Mouse (Mus musculus) embryo, embryonic 10 days (tissue): ENCODE data around the gene Isy1.

Experiments
- DNase-seq: peaks from one replicate; pipeline ENCODE4 v3.0.0-alpha.2; 2015; ENCODE audit warnings: low spot score

Gene Isy1

DNA sequence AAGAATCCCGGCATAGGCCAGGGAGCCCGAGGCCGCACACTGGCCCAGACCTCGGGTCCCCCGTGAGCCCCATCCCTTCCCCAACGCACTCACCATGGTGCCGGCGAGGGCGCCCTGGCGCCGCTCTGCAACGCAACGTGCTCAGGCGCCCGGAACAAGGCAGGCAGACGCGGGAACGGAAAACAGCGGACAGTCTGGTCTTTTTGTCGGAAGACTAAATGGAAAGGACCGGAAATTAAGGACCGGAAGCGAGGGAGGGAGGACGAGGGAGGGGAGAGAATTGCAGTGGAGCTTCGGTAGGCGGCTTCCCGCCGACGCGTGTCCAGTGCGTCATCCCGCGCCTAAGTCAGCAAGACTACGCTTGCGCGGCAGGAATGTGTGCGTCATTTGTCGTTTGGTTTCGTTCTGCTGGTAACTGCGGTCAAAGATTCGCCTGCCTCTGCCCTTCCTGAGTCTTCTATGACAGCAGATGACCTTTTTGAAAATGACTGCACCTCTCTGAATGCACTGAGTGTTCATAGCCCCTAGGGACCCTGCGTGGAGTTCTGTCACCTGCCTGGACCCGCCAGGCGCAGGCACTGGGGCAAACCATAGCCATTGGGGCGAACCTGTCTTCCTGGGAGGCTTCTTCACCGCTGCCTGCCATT, at the start of gene Isy1:
TSS of gene Isy1 (minus strand) at position 248 of the 647 bp plus-strand sequence.
- DNase-seq: peak; percentile 98

DNA sequence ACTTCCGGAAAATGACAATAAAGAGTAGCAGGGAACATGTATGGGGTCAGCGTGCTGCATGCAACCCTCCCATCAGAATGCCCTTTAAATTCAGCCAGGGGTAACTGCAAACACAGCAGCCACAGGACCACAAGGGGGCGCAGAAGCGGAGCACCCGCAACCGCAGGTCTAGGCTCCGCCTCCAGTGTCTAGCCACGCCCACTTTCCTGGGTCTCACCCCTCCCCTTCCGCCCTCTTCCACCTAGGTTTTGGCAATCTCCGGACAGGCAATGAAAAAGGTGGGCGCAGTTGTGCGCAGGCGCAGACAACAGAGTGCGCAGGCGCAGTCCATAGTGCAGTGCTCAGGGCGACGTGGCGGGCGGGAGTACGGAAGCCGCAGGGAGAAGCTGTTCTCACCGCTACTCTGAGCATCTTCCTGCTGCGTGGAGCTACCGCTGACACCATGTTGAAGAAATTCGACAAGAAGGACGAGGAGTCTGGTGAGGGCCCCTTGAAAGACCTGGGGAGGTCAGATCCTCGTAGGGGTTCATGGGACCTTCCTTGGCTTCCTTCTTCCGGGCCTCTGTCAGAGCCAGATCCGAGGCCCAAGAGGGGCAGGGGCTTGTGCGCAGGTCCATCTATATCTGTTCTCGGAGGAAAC, 49.1 kb upstream of the Isy1 start, which contains the start of gene Copg1:
TSS of gene Copg1 (plus strand) at position 221 of the 640 bp plus-strand sequence.
- peak; percentile 100 for DNase-seq

DNA sequence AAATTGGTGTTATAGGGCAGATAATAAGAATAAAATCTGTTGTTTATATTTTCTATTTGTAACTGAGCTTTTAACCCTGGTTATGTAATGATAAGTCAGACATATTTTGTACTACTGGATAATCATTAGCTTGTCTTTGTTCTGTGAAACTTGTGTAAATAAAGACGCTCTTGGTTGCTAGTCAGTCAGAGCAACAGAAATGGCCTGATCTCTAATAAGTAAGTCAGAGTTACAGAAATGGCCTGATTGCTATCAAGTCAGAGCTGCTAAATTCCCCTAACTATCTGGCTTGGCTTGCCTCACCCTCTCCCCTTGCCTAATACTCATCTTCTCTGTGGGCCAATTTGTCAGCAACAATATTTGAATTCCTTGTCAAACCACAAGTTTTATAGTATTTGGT, 48.1 kb upstream of the Isy1 start:
- no peak for DNase-seq

DNA sequence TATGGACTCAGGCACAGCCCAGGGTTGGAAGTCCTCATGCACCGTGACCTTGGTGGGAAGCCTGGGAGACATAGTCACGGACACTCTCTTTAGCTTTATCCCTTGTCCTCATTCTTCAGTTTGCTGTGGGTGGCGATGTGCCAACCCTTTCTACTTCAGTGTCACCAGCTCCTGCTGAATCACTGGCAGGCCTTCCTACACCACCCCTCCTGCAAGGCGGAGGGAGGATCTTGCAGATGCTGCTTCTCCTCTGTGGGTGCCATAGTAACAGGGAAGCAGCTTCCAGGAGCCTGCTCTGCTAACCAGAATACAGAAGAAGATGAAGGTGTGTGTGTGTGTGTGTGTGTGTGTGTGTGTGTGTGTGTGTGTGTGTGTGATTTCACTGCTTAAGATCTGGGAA, 44.2 kb upstream of the Isy1 start:
- no peak for DNase-seq

DNA sequence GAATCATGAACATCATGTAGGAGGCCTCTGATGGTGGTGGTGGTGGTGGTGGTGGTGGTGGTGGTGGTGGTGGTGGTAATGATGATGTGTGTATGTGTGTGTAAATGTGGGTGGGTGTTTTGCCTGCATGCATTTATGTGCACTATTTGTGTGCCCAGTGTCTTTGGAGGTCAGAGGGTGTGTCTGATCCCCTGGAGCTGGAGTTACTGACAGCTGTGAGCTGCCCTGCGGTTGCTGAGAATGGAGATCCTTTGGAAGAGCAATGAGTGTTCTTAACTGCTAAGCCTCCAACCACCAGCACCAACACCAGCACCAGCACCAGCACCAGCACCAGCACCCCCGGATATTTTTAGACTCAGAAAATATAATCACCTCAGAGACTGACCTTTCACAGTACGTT, 43.6 kb upstream of the Isy1 start:
- no peak for DNase-seq

DNA sequence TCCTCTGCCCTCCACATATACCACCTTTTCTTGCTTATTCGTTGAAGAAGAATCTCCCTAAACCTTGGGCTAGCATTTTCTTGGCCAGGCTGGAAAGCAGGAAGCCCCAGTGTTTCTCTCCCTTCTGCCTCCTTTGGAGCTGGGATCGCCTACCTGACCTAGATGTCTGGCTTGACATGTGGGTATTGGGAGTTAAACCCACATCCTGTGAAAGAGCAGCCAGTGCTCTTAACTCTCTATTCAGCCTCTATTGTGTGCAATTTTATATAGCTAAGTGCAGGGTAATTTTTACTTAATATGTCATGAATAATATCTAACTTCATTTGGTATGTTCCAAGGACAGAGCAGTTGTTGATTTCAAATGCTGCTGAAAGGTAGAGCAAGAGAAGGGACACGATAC, 41.0 kb upstream of the Isy1 start:
- no peak for DNase-seq

DNA sequence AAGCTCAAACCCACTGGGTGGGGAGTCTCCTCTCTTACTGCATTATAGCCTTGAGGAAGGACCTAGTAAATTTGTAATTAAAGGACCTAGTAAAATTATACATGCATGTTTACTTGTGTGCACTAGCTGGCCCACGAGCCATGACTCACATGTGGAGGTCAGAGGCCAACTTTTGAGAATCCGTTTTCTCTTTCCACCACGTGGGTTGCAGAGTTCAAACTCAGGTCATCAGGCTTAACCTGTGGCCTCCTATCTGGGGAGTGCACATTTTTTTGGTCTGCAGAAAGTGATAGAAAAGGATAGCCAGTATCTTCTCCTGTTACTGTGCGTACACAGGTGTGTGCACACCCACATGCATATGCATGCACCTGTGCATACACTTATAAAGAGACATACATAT, 40.4 kb upstream of the Isy1 start:
- peak; percentile 26 for DNase-seq

DNA sequence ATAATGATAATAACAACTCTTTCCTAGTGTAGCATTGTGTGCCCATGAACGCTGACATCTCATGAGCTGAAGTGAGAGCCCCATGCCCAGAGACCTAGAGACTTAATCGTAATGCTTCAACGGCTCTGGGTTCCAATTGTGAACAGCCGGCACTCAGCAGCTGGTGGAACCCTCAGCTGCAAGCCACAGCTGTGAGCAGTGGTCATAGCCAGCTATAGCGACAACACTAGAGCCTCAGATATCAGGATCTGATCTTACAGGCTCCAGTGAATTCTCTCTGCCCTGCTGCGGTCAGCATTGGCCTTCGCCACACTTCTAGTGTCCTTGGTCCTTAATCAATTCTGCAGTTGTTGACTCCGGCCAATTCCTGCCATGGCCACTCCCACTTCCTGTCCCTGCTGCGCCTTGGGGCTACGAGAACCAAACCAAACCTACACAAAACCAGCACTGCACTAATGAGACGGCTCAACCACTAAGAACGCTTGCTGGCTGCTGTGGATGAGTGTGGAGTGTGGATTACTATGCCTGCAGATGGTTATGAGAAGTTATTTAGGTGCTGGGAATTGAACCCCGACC, 37.6 kb upstream of the Isy1 start:
- peak; percentile 25 for DNase-seq

DNA sequence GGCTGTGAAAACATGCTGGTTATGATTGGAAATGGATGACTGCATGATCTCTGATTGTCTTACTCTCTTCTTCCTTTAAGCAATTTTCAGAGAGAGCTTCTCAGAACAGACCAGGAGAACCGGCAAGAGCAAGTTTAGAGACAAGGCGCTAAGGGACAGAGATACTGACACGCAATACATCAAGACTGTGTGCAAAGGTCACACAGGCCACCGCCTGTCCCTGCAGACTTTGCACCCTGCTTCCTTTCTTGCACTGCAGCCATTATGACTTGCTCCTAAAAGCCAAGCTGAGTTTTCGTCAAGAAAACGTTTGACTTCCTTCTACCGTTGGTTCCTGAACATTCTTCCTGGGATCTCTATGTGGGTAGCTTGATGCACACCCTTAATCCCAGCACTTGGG, 37.0 kb upstream of the Isy1 start:
- DNase-seq: no peak

DNA sequence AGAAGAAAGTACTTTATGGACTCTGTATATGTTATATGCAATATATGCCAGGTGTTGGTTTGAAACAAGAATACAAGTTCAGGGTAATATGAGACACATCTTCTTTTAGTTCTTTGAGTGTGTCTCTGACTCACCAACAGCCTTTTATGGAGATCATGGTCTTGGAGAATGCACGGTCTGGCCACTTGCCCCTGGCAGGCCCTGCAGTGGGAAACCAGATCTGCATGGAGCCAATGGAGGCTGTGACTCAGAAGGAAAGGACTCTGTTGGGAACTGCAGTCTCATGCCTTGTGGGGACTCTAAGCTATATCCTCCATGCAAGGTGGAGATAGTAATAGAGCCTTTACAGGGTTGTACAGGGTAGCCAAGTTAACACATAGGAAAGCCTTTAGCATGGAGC, 36.5 kb upstream of the Isy1 start:
- no peak for DNase-seq

DNA sequence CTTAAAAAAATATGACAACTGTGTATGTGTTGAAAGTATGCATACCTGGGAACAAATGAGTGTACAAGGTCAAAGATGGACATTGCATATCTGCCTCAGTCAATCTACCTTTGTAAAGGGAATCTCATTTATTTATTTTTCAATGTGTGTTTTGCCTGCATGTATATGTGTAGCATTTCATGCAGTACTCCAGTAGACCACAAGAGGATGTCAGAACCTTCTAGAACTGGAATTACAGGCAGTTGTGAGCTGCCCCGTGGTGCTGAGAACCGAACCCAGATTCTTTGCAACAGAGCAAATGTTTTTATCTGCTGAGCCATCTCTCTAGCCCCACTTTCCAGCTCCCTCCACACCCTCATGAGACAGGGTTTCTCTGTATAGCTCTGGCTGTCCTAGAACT, 35.4 kb upstream of the Isy1 start:
- no peak for DNase-seq

DNA sequence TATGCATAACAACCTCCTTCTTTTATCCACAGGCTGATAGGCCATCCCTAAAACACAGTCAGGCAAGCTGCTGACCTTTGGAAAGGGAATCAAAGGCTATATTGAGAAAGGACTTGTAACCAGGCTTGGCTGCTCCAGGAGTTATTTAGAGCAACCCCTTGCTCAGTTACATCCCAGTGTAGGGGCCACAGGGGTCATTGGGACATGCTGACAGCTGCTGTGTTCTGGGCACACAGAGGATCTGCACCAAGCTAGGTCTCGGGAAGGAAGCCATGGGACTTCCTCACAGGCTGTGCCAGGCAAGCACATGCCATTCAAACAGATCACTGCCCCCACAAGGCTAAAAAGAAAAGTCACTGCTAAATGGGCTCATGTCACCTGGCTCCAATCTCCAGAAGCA, 34.5 kb upstream of the Isy1 start:
- DNase-seq: no peak

DNA sequence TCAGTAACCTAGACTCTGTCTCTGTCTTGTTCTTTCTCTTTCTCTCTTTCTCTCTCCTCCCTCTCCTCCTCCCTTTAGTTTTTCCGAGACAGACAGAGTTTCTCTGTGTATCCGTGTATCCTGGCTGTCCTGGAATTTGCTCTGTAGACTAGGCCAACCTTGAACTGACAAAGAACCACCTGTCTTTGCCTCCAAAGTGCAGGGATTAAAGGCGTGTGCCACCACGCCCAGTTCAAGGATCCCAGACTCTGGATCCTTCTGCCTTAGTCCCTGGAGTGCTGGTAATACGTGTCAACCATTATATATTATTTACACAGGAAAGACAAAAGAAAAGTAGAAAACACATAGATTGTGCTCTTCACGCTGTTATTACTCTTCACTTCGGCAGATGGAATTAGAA, 32.6 kb upstream of the Isy1 start:
- DNase-seq: no peak

DNA sequence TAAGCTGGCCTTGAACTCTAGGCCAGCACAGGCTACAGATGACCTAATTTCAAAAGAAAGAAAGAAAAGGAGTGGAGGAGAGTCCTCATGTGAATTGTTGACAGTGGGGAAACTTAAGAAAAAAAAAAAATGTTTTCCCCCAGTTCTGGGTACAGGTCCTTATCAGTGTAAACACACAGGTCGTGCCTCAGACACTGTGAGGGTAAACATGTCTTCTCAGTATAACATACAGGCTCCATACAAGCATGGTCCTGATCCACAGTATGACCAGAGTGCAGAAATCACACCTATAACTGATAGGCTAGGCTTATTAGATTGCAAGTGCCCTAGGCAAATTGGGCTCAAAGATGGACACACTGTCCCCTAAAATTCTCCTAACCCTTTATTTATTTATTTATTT, 31.8 kb upstream of the Isy1 start:
- DNase-seq: no peak

DNA sequence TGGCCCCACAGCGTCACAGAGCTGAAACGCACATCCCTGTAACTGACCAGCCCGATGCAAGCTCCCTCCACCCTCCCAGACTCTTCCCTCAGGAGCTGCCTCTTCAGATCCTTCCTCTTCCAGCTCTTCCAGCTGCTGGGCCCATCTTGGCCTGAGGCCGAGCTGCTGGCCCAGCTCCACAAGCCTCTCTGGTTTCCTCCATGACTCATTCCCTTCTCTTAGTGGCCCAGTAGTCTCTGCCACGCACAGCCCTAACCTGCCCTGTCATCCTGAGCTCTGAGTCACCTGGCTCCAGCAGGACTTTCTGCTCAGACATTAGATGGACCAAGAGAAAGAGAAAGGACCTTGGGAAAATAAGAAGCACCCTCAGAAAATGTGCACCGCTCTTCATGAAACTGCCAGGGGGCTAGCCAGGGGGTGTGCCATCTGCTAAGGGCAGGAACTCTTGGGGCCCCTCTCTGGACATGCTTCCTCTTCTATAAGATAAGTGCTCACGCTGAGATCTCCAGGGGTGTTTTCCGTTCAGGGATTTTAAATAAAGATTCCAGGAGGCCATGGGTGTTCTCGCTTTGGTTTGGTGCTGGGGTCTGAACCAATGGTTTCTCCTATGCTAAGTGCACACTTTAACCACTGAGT, 30.4 kb upstream of the Isy1 start:
- no peak for DNase-seq

DNA sequence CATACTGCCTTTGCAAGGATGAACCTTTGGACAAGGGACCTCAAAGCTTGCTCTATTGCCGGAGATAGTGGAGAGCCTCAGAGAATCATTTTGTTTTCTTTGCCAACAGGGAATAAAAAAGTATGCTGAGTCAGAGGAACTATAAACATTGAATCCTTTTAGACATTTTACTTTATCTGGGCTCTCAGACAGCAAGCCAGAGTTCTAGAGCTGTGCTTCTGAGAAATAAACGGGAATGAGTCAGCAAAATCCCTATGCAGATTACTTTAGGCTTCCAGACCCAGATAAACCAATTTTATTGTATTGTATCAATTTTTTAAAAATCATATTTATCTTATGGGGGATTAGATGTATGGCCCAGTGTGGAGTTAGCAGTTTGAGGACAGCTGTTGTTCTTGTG, 28.7 kb upstream of the Isy1 start:
- no peak for DNase-seq

DNA sequence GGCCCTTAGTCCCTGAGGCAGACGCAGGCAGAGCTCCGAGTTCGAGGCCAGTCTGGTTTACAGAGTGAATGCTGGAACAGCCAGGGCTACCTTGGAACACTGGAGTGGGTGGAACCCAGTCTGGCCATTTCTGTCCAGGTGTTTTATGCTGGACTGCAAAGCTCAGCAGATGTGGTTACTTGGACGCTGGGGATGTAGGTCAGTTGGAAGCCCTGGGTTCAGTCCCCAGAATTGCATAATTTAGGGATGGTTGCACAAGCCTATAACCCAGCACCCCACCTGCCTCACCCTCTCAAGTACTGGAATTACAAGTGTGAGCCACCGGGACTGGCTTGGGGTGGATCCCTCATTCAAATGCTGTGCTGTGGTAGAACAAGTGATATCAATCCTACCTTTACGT, 27.6 kb upstream of the Isy1 start:
- no peak for DNase-seq

DNA sequence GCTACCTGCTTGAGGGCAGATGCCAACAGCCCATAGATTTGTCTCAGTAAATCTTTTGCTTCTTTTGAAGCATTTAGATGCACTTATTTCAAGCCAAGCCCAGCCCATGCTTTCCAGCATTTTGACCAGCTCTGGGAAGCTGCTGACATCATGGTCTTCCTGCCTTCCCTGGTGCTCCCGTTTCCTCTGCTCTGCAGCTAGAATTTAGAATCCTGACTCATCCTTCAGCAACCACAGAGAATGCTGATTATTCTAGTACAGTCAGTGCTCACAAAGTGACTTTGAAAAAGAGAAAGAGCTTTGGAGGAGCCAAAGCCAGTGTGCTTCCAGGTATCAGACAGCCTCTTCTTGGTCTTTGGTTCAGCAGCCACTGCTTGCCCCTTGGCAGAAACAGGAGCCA, 18.5 kb upstream of the Isy1 start:
- DNase-seq: no peak

DNA sequence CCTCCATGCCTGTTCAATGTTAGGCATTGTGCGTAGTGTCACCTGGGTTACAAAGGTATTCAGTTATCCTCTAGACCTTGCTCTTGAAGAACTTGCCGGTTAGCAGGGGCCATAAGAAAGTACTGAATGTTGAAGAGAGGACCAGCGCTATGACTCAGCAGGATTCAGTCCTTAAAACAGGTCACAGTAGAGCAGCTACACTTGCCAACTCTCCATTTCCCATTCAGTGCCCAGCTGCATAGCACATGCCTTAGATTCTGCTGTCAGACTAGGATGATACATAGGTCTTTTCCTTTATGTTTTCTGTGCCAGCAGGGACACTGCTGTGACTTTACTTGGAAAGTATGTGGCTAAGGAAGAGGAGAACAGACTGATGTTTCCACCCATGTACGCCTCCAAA, 14.8 kb upstream of the Isy1 start:
- no peak for DNase-seq

DNA sequence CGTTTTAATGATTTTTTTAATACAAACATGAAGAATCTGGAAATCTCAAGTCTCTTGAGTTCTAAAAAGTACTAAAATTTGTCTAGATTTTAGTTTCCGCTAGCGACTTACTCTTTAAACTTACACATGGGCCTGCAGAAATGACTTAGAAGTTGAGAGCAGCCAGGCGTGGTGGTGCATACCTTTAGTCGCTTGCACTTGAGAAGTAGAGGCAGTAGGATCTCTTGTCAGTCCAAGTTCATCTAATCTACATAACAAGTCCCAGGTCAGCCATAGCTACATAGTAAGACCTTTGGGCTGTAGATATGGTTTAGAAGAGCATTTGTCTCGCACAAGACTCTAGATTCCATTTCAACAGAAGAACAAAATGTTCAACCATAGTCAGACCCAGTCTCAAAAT, 13.3 kb upstream of the Isy1 start:
- DNase-seq: no peak

DNA sequence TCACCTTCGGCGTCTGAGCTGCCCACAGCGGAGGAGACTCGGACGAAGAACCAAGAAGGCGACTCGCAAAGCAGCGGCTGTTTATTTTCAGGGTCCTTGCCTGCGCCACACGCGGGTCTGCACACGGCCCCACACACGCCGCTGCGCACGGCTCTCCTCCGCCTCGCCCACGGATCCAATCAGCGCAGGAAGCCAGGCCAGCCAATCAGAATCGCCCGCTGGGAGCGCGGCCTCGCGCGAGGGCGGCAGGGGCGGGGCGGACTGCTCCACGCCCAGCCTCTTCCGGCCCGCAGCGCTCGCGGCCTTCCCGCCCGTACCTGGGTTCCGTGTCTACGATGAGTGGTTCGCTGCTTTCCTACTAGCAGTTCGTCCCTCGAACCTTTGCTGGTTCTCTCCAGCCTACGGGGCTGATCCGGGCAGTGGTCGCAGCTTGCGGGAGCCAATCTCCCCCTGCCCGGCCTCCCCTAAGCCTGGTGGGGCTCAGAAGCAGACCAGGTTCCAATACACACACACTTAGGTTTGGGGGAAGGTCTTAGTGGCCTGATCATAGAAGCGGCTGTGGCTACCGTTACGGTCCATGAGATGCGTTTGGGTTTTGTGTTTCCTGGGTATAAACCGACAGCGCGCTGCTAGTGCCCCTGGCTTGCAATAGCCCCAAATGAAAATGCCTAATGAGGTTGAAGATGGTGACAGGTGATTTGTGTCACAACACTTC, 12.5 kb upstream of the Isy1 start, which contains the start of gene Cnbp:
TSS of gene Cnbp (minus strand) at position 207 of the 715 bp plus-strand sequence.
- DNase-seq: peak; percentile 98

DNA sequence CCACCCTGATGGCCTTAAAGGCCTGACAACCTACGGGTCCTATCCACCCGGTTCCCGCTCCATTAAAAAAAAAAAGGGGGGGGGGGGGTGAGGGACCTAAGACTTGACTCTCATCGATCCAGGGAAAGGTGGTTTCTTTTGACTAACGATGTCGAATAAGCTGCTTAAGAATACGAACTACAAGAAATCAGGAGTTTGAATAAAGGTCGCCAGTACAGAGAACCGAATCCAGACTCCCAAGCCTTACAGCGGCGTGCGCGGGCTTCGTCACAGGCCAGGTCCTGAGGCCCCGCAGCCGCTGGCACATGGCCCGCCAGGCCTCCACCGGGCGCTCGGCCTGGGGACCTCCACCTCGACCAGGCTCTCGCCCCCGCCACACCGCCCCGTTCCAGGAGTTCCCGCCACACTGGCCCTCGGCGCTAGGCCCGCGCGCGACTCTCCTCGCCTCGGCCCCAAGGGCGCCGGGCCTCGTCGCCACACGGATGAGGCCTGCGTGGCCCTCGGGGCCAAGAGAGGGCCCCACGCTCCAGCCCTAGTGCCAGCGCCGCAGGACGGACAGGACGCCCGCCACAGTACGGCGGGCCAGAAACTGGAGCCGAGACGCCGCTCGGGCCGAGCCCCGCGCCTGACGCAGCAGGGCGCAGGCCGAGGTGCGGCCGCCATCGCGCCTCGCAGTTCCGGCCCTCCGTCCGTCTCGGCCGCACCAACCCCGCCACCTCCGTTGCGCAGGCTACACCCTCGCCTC, 11.7 kb upstream of the Isy1 start:
- DNase-seq: peak; percentile 53
